Mouse (Mus musculus) stomach, embryonic 15.5 days (tissue): ENCODE measurements at regions not wholly inside any gene's neighbourhood (a gene's known extent, or its start where the extent isn't known, plus 50 kb on each side); places are given as distances from the start of the nearest gene placed in this dataset.

Source experiments
- ATAC-seq: fragments of 200-750 bp; cut with Nextera tagmentation; 2 replicates; pipeline ENCODE4 v1.8.0; 2017; ENCODE audit warnings: low read depth, moderate number of reproducible peaks, moderate TSS enrichment; ENCODE audit not compliant: insufficient read depth, low FRiP score
- H3K27ac ChIP-seq: fragments of 300-500 bp; sonication (generic); 2 replicates; pipeline ENCODE4 v1.5.1; 2015; ENCODE audit warnings: mild to moderate bottlenecking, inconsistent platforms
- H3K27me3 ChIP-seq: fragments of 300-500 bp; sonication (generic); replicated peaks from 2 replicates; pipeline ENCODE4 v1.6.1; 2015; ENCODE audit warnings: inconsistent platforms
- H3K36me3 ChIP-seq: fragments of 300-500 bp; sonication (generic); 2 replicates; pipeline ENCODE4 v1.6.1; 2015; ENCODE audit warnings: inconsistent platforms
- H3K4me1 ChIP-seq: fragments of 300-500 bp; sonication (generic); 2 replicates; pipeline ENCODE4 v1.6.1; 2015; ENCODE audit warnings: inconsistent platforms
- H3K4me2 ChIP-seq: fragments of 300-500 bp; sonication (generic); 2 replicates; pipeline ENCODE4 v1.6.1; 2015; ENCODE audit warnings: mild to moderate bottlenecking, inconsistent platforms
- H3K4me3 ChIP-seq: fragments of 300-500 bp; sonication (generic); replicated peaks from 2 replicates; pipeline ENCODE4 v1.5.1; 2015; ENCODE audit warnings: inconsistent platforms
- H3K9ac ChIP-seq: fragments of 300-500 bp; sonication (generic); 2 replicates; pipeline ENCODE4 v1.6.1; 2015; ENCODE audit warnings: inconsistent platforms
- H3K9me3 ChIP-seq: fragments of 300-500 bp; sonication (generic); 2 replicates; pipeline ENCODE4 v1.6.1; 2016; ENCODE audit warnings: inconsistent platforms
- WGBS: fragments of 180-500 bp; shearing (Covaris S2); methylation state at CpG from one replicate; pipeline ENCODE4 v1.1.7; 2015; 5-methylcytosine and 5-hydroxymethylcytosine counted together

DNA sequence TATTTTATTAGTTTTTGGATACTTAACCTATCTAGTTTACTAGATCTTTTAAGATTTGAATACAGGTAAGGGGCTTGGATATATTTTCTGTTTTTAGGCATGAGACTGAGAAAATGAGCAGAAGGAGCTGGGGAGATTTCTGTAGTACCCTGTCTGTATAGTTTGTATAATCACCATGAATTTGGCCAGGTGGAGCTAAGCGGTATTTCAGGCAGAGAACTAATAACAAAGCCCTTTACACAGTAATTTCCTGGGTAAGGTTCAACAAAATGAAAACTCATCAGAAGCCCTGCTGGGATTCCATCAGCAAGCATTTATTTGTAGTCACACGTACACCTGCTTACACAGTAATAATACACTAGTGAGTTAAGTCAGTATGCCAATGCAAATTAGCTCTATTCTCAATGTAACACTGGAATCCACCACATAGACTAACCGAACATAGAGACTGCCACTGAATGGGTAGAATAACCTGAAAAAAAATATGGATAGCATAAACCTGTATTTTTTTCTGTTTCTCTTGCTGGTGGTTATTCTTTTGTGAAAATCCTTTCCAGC lies 1036.9 kb downstream of the Robo2 start:
- WGBS: 77% methylated on average over 3 of the region's 3 CpGs
- no peak overlapping the region for H3K4me3 ChIP-seq
- H3K4me1 ChIP-seq: no peaks in the 10 kb centered on the region
- H3K9me3 ChIP-seq: no peaks in the 10 kb centered on the region
- H3K27ac ChIP-seq: no peak overlapping the region
- no peak overlapping the region for H3K4me2 ChIP-seq
- H3K27me3 ChIP-seq: no peaks in the 10 kb centered on the region
- no peak for ATAC-seq
- no peaks in the 10 kb centered on the region for H3K36me3 ChIP-seq
- no peak overlapping the region for H3K9ac ChIP-seq

DNA sequence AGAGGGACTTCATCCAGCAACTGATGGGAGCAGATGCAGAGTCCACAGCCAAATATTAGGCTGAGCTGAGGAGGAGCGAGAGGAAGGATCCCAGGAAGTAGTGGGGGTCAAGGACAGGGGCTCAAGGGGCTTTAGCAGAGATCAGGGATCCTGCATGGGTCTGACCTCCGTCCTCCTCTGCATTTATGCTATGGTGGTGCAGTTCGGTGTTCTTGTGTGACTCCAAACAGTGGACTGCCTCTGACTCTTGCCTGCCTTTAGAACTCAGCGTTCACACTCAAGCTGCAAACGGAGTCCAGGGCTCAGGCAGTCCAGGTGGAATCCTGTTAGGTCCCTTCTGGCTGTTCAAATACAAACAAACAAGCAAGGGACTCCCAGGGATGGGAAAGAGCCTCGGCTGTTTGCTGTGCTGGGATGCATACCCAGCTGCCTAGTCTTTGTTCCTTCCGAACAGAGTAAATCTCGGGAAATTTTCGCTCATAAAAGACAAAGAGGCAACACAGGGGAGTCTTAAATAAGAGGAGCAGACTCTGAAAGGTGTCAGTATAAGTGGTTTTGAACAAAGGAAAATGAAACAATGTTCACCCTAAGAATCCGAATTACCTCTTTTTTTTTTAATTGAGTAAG lies 1042.9 kb downstream of the Robo2 start:
- peaks cover 6% of the 10 kb centered on the region; the same call in 1 of the 2 replicates for H3K4me1 ChIP-seq
- 0 out of 2 replicates have a peak overlapping the region, but pooled peaks have one; percentile 3 for H3K4me2 ChIP-seq
- H3K36me3 ChIP-seq: no peaks in the 10 kb centered on the region
- WGBS: 51% methylated on average over 10 of the region's 10 CpGs
- H3K27me3 ChIP-seq: no peaks in the 10 kb centered on the region
- H3K9me3 ChIP-seq: no peaks in the 10 kb centered on the region
- no peak for ATAC-seq
- no peak overlapping the region for H3K4me3 ChIP-seq
- no peak overlapping the region for H3K9ac ChIP-seq
- 0 out of 2 replicates have a peak overlapping the region, but pooled peaks have one; percentile 16 for H3K27ac ChIP-seq

DNA sequence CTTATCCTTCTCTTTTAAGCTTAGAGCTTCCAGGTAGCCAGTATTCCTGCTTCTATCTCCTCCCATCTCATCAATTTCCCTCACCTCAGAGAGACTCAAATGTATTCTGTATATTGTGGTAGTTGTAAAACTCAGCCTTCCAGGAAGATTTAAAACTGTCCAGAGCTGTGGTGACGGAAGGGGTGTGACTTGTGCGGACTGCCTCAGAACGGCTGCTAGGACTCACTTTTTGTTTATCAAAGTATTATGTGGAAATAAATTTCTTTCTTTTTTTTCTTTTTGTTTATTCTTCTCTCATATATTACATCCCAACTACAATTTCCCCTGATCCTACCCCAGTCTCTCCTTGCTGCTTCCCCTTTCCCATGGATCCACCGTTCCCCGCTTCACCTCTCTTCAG lies 1043.7 kb downstream of the Robo2 start:
- no peak overlapping the region for H3K4me3 ChIP-seq
- no peak for ATAC-seq
- 51% methylated on average over 5 of the region's 5 CpGs for WGBS

DNA sequence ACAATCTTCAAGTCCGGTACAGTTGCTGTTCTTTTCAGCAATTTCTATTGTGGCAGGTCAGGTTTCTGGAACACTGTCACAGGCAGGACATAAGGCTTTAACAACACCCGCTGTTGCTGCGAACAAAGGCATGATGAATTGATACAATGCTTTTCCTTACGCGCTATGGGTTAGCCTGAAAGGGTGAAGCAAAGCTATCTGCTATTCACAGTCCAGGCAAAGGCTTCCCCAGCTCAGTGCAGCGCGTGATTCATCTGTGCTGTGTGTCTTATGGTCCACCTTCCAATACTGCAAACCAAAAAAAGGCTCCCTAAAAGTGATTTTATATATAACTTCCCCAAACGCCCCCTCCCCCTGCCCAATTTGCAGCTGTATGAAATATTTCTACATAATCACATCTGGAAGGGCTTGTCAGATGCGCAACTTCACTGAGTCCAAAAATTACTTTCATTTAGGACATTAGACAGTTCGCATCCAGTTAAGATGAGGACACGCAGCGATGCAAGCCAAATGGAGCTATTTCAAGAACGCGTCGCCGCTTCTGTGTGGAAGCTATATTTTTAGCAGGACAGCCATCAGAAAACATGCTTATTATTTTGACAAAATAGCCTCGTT lies 1044.3 kb downstream of the Robo2 start:
- H3K4me3 ChIP-seq: no peak overlapping the region
- H3K9me3 ChIP-seq: no peaks in the 10 kb centered on the region
- H3K9ac ChIP-seq: no peak overlapping the region
- 58% methylated on average over 17 of the region's 17 CpGs for WGBS
- no peak for ATAC-seq
- H3K27me3 ChIP-seq: no peaks in the 10 kb centered on the region
- peak overlapping the region; percentile 31 for H3K4me2 ChIP-seq
- H3K36me3 ChIP-seq: no peaks in the 10 kb centered on the region
- no peak overlapping the region for H3K27ac ChIP-seq
- H3K4me1 ChIP-seq: peaks cover 6% of the 10 kb centered on the region; the same call in 1 of the 2 replicates

More for the DNA sequence above, 1043.7 kb downstream of the Robo2 start:
- H3K36me3 ChIP-seq: no peaks in the 10 kb centered on the region
- H3K9ac ChIP-seq: no peak overlapping the region
- H3K27ac ChIP-seq: no peak overlapping the region
- peaks cover 6% of the 10 kb centered on the region; the same call in 1 of the 2 replicates for H3K4me1 ChIP-seq
- H3K9me3 ChIP-seq: no peaks in the 10 kb centered on the region
- H3K27me3 ChIP-seq: no peaks in the 10 kb centered on the region
- peak overlapping the region; percentile 31; the same call in 1 of the 2 replicates for H3K4me2 ChIP-seq

DNA sequence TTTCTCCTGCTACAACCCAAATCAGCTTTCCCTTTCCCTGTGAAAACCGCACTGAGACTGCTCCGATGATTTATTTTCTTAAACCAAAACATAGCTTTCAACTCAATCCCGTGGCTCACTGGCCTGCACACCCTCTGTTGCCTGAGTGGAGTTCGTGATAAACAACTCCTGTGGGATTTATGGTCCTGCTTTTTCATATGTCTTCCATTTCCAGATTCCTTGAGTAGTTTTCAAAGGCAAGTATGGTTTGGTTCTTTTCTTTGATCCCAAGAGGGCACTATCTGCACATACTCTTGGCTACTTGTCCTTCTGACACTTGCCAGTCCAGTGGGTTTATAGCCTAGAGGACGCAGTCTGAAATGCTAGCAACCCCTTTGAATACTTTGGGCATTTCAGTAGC lies 1042.6 kb downstream of the Robo1 start:
- H3K27ac ChIP-seq: no peak overlapping the region
- no peaks in the 10 kb centered on the region for H3K27me3 ChIP-seq
- H3K4me1 ChIP-seq: no peaks in the 10 kb centered on the region
- H3K4me2 ChIP-seq: no peak overlapping the region
- H3K36me3 ChIP-seq: no peaks in the 10 kb centered on the region
- ATAC-seq: no peak
- H3K9ac ChIP-seq: no peak overlapping the region
- no peak overlapping the region for H3K4me3 ChIP-seq
- 34% methylated on average over 5 of the region's 5 CpGs for WGBS
- no peaks in the 10 kb centered on the region for H3K9me3 ChIP-seq

DNA sequence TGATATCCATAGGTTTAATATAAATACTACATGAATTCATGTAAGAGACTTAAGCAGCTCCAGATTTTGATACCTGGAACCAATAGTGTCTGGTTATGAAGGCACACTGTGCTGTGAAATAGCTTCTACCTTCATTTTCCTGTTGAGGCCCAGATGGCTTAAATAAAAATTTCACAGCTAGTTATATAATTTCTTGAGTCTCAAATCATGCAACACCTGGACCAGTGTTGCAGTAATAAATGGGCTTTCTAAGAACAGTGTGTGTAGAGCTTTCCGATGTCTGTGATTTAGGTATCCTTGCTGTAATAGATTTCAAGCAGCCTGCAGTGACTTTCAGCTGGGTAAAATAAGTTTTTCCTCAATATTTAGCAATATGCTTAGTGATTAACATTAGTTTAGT lies 1035.8 kb downstream of the Robo1 start:
- no peaks in the 10 kb centered on the region for H3K4me1 ChIP-seq
- H3K4me2 ChIP-seq: no peak overlapping the region
- no peak overlapping the region for H3K27ac ChIP-seq
- 87% methylated on average over 1 of the region's 1 CpGs for WGBS
- no peaks in the 10 kb centered on the region for H3K9me3 ChIP-seq
- no peak for ATAC-seq
- no peak overlapping the region for H3K9ac ChIP-seq
- no peak overlapping the region for H3K4me3 ChIP-seq
- no peaks in the 10 kb centered on the region for H3K36me3 ChIP-seq
- H3K27me3 ChIP-seq: no peaks in the 10 kb centered on the region

DNA sequence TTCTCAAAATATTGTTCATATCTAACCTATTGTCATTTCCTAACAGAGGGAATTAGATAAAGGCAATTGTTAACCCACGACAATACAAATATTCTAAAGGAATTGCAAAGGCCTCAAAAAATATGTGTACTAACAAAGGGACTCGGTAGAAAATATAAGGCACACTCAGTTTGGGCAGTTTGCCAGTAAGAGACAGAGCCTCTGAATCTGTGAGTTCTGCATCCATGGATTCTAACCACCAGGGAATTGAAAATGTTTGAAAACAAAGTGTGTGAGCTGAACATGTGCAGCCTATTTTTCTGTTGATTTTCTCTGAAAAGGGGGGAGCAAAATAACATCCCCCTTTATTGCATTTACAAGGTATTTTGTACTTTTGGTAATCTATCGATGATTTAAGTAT lies 1035.4 kb downstream of the Robo1 start:
- H3K27ac ChIP-seq: no peak overlapping the region
- H3K4me1 ChIP-seq: no peaks in the 10 kb centered on the region
- 69% methylated on average over 3 of the region's 3 CpGs for whole genome bisulfite sequencing
- ATAC-seq: no peak
- no peaks in the 10 kb centered on the region for H3K36me3 ChIP-seq
- no peaks in the 10 kb centered on the region for H3K27me3 ChIP-seq
- no peak overlapping the region for H3K9ac ChIP-seq
- H3K4me3 ChIP-seq: no peak overlapping the region
- H3K4me2 ChIP-seq: no peak overlapping the region
- no peaks in the 10 kb centered on the region for H3K9me3 ChIP-seq

DNA sequence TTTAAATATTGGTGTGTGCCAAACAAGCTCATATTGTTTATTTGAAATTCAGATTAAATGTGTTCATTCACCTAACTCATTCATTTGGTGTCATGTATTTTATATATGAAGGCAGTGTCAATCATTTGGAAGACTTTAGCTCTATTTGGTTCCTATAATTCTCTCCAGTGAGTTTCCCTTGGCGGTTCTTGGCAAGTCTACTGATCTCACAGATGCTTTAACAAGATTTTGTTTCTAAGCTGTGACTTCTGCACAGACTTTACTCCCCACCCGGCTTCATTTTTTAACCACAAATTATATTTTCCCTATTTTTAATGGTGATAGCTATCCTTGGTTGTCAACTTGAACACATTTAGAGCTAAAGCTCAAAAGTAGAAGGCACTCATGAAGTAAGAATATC lies 1009.5 kb downstream of the Robo1 start:
- Histone ChIP-seq H3K9me3 (no peaks in the 10 kb centered on the region), H3K9ac (no peak overlapping the region), H3K27ac (no peak overlapping the region), H3K27me3 (no peaks in the 10 kb centered on the region), H3K4me3 (no peak overlapping the region), H3K36me3 (no peaks in the 10 kb centered on the region), H3K4me2 (no peak overlapping the region), H3K4me1 (no peaks in the 10 kb centered on the region)
- 88% methylated on average over 2 of the region's 2 CpGs for WGBS
- ATAC-seq: no peak

DNA sequence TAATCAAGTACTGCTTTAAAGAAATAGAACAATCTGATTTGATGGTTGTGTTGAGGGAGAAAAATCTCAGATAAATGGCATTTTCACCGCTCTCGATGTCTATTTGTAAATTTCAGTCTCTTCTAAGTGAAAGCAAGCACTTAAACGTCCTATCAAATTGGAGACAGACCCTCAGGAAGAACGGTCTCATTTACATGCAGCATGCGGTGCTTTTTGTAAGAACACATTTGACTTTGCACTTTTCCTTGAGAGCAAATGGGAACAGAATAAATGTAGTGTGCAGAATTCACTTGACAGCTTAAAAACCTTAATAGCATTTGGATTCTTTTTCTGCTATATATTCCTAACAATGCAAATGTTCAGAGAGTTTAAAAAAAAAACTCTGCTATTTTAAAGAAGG lies 1002.0 kb downstream of the Robo1 start:
- WGBS: 72% methylated on average over 5 of the region's 5 CpGs
- no peak overlapping the region for H3K4me3 ChIP-seq
- no peak overlapping the region for H3K27ac ChIP-seq
- no peak overlapping the region for H3K4me2 ChIP-seq
- H3K9me3 ChIP-seq: no peaks in the 10 kb centered on the region
- H3K36me3 ChIP-seq: no peaks in the 10 kb centered on the region
- H3K27me3 ChIP-seq: no peaks in the 10 kb centered on the region
- H3K4me1 ChIP-seq: no peaks in the 10 kb centered on the region
- H3K9ac ChIP-seq: no peak overlapping the region
- ATAC-seq: no peak

DNA sequence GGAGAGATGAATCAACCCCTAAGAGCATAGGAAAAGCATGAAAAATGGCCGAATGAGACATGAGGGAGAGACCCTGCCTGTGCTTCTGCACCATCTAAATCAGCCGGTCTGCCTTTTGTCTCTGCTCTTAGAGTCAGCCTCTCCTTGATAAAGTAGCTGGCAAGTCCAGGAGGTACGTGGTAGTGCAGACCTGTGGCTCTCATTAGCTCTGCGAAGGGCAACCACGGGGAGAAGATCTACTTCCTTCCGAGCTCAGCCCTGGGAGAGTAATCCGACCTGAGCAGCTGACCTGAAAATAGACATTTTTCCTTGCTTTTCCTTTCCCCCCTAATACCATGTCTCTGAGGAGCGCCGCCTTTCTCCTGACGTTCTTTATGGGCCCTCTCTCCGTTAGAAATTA lies 971.8 kb downstream of the Robo1 start:
- WGBS: 45% methylated on average over 11 of the region's 11 CpGs
- no peak overlapping the region for H3K27ac ChIP-seq
- H3K36me3 ChIP-seq: no peaks in the 10 kb centered on the region
- H3K4me3 ChIP-seq: no peak overlapping the region
- H3K4me2 ChIP-seq: no peak overlapping the region
- H3K27me3 ChIP-seq: no peaks in the 10 kb centered on the region
- no peak overlapping the region for H3K9ac ChIP-seq
- no peaks in the 10 kb centered on the region for H3K4me1 ChIP-seq
- H3K9me3 ChIP-seq: no peaks in the 10 kb centered on the region
- no peak for ATAC-seq

DNA sequence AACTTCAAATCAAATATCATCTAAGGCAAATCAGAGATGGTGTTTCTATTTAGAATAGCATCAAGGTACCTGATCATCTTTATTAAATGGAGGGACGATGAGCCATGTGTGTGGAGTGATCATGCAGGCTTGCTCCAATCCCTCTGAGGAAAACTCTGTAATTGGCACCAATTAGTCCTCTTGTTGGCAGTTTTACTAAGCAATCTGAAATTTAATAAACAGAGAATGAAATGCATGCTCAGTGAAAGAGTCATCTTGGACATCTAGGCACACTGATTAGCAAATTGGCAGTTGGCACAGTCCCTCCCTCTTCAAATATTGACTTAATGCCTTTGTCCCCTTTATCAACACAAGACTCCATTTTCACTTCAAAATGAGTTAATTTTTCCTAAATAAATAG lies 951.6 kb downstream of the Robo1 start:
- Histone ChIP-seq H3K36me3 (no peaks in the 10 kb centered on the region), H3K9ac (no peak overlapping the region), H3K4me2 (no peak overlapping the region), H3K27ac (no peak overlapping the region), H3K9me3 (no peaks in the 10 kb centered on the region), H3K27me3 (no peaks in the 10 kb centered on the region), H3K4me1 (no peaks in the 10 kb centered on the region), H3K4me3 (no peak overlapping the region)
- ATAC-seq: no peak
- WGBS: 90% methylated on average over 1 of the region's 1 CpGs

DNA sequence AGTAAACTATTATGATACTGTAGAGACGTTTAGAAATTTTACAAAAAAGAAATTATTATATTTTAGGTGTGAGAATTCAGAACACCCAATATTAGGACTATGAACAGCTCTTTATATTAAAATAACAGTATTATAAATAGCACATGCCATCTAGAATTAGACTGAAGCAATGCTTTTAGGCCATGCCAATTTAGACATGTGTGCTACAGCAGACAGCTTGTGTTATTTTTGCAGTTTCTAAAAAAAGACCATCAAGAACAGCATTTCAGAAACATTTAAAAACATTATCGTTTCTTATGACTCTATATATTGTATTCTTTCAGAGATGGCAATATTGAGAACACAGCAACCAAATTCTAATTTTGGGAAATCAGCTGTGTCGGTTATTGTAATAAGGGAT lies 951.2 kb downstream of the Robo1 start:
- no peaks in the 10 kb centered on the region for H3K9me3 ChIP-seq
- WGBS: 77% methylated on average over 3 of the region's 3 CpGs
- no peaks in the 10 kb centered on the region for H3K36me3 ChIP-seq
- no peak overlapping the region for H3K4me2 ChIP-seq
- H3K27ac ChIP-seq: no peak overlapping the region
- H3K4me3 ChIP-seq: no peak overlapping the region
- no peaks in the 10 kb centered on the region for H3K27me3 ChIP-seq
- H3K4me1 ChIP-seq: no peaks in the 10 kb centered on the region
- no peak overlapping the region for H3K9ac ChIP-seq
- ATAC-seq: no peak
